Mouse (Mus musculus) megakaryocyte progenitor cell, adult 5-6 weeks (primary cell): ENCODE results near the gene Olfr429. TPM values are rescaled to one million over a fixed set of nuclear protein-coding genes. Genes with fewer than 3 reads are reported as not detected.

Source experiments
- total RNA-seq, 2 experiments: library from RNA; stranded (forward) in 1 of 2; stranded (reverse) in 1 of 2; fragments of 157-497, 149-512 nt in 1 of 2; fragments of 200-1000 nt in 1 of 2; gene quantifications; 2 replicates each; pipeline versions ENCODE4 v1.2.3 to v1.2.4; 2015 to 2017

Gene Olfr429
- total RNA-seq, 2 experiments from 2014 or later: not detected

Other genes starting within 250 kb of the Olfr429 start
- gene Ifi211, start 171.3 kb upstream of the Olfr429 start, total RNA-seq (2015): 6.8 and 13.6 TPM in 2 replicates
- 13.6 and 14.5 TPM in 2 replicates for gene Ifi211, start 171.3 kb upstream of the Olfr429 start, total RNA-seq (2017)
- gene Mndal, start 141.8 kb upstream of the Olfr429 start, total RNA-seq (2015): 112 and 113 TPM in 2 replicates
- gene Mndal, start 141.8 kb upstream of the Olfr429 start, total RNA-seq (2017): 70.3 and 92.9 TPM in 2 replicates
- gene Ifi203, start 141.7 kb upstream of the Olfr429 start, total RNA-seq (2015): 59.5 and 87.9 TPM in 2 replicates
- 29.0 and 43.0 TPM in 2 replicates for gene Ifi203, start 141.7 kb upstream of the Olfr429 start, total RNA-seq (2017)
- gene Ifi202b, start 101.6 kb upstream of the Olfr429 start, total RNA-seq (2015): not detected in 2 replicates
- not detected in 2 replicates for gene Ifi202b, start 101.6 kb upstream of the Olfr429 start, total RNA-seq (2017)
- gene Ifi205, start 52.5 kb upstream of the Olfr429 start, total RNA-seq (2015): 5.5 and 7.7 TPM in 2 replicates
- 1.8 and 6.5 TPM in 2 replicates for gene Ifi205, start 52.5 kb upstream of the Olfr429 start, total RNA-seq (2017)
- gene Olfr433, start 43.6 kb upstream of the Olfr429 start, total RNA-seq (2015): 0.27 TPM in 1 of 2 replicates, not detected in the other
- 0.12 and 0.17 TPM in 2 replicates for gene Olfr433, start 43.6 kb upstream of the Olfr429 start, total RNA-seq (2017)
- gene Olfr432, start 35.1 kb upstream of the Olfr429 start, total RNA-seq (2015): not detected in 2 replicates
- under 0.01 TPM in 1 of 2 replicates, not detected in the other for gene Olfr432, start 35.1 kb upstream of the Olfr429 start, total RNA-seq (2017)
- not detected in 2 replicates for gene Olfr430, start 17.7 kb upstream of the Olfr429 start, total RNA-seq (2015)
- not detected in 2 replicates for gene Olfr430, start 17.7 kb upstream of the Olfr429 start, total RNA-seq (2017)
- not detected in 2 replicates for gene Olfr427, start 12.6 kb downstream of the Olfr429 start, total RNA-seq (2015)
- not detected in 2 replicates for gene Olfr427, start 12.6 kb downstream of the Olfr429 start, total RNA-seq (2017)
- not detected in 2 replicates for gene Olfr231, start 36.8 kb downstream of the Olfr429 start, total RNA-seq (2015)
- gene Olfr231, start 36.8 kb downstream of the Olfr429 start, total RNA-seq (2017): not detected in 2 replicates
- gene Olfr424, start 47.2 kb downstream of the Olfr429 start, total RNA-seq (2015): not detected in 2 replicates
- gene Olfr424, start 47.2 kb downstream of the Olfr429 start, total RNA-seq (2017): not detected in 2 replicates
- gene Olfr420, start 71.3 kb downstream of the Olfr429 start, total RNA-seq (2015): not detected in 2 replicates
- gene Olfr420, start 71.3 kb downstream of the Olfr429 start, total RNA-seq (2017): not detected in 2 replicates
- 1.3 and 4.1 TPM in 2 replicates for gene Spta1, start 88.4 kb downstream of the Olfr429 start, total RNA-seq (2015)
- 5.9 and 9.9 TPM in 2 replicates for gene Spta1, start 88.4 kb downstream of the Olfr429 start, total RNA-seq (2017)
- not detected in 2 replicates for gene Olfr419, start 167.7 kb downstream of the Olfr429 start, total RNA-seq (2015)
- gene Olfr419, start 167.7 kb downstream of the Olfr429 start, total RNA-seq (2017): not detected in 2 replicates
- gene Mptx1, start 246.2 kb downstream of the Olfr429 start, total RNA-seq (2015): not detected in 2 replicates
- gene Mptx1, start 246.2 kb downstream of the Olfr429 start, total RNA-seq (2017): not detected in 2 replicates